Mouse (Mus musculus) hindbrain, embryonic 12.5 days (tissue): ENCODE data around the gene 9130213A22Rik. TPM values are rescaled to one million over a fixed set of nuclear protein-coding genes. Genes with fewer than 3 reads are reported as not detected.

Experiments
- ATAC-seq: fragments of 200-750 bp; cut with Nextera tagmentation; 2 replicates; pipeline ENCODE4 v1.8.0; 2017; ENCODE audit warnings: moderate TSS enrichment; ENCODE audit not compliant: low FRiP score
- H3K27ac ChIP-seq: fragments of 300-500 bp; sonication (generic); 2 replicates; pipeline ENCODE4 v1.5.1; 2016; ENCODE audit warnings: mild to moderate bottlenecking
- H3K27me3 ChIP-seq: fragments of 300-500 bp; sonication (generic); 2 replicates; pipeline ENCODE4 v1.6.1; 2016; ENCODE audit warnings: mild to moderate bottlenecking
- H3K36me3 ChIP-seq: fragments of 300-500 bp; sonication (generic); 2 replicates; pipeline ENCODE4 v1.6.1; 2016; ENCODE audit warnings: mild to moderate bottlenecking
- H3K4me1 ChIP-seq: fragments of 300-500 bp; sonication (generic); 2 replicates; pipeline ENCODE4 v1.6.1; 2016
- H3K4me2 ChIP-seq: fragments of 300-500 bp; sonication (generic); replicated peaks from 2 replicates; pipeline ENCODE4 v1.6.1; 2016; ENCODE audit warnings: mild to moderate bottlenecking
- H3K4me3 ChIP-seq: fragments of 300-500 bp; sonication (generic); 2 replicates; pipeline ENCODE4 v1.5.1; 2016; ENCODE audit warnings: mild to moderate bottlenecking
- H3K9ac ChIP-seq: fragments of 300-500 bp; sonication (generic); 2 replicates; pipeline ENCODE4 v1.6.1; 2016; ENCODE audit warnings: mild to moderate bottlenecking, moderate library complexity
- H3K9me3 ChIP-seq: fragments of 300-500 bp; sonication (generic); replicated peaks from 2 replicates; pipeline ENCODE4 v1.6.1; 2016; ENCODE audit warnings: mild to moderate bottlenecking
- WGBS: fragments of 180-500 bp; shearing (Covaris S2); methylation state at CpG from one replicate; pipeline ENCODE4 v1.1.7; 2016; 5-methylcytosine and 5-hydroxymethylcytosine counted together
- polyA plus RNA-seq: library from polyadenylated mRNA; unstranded; fragments of >200 nt; fragmentation: Nextera tagmentation; extraction: Ambion mirVana; gene quantifications from 2 replicates; pipeline ENCODE4 v1.2.1, GENCODE M21; 2016

Gene 9130213A22Rik
- polyA plus RNA-seq, 1 experiment from 2014 or later = 0.26 TPM

- 1% methylated on average over 31 of the region's 32 CpGs for whole genome bisulfite sequencing
- H3K27ac ChIP-seq = peak overlapping the region; percentile 77
- peaks cover 26% of the 10 kb centered on the region for H3K27me3 ChIP-seq
- H3K9me3 ChIP-seq = no peaks in the 10 kb centered on the region
- H3K4me3 ChIP-seq = peak overlapping the region; percentile 81
- peak overlapping the region; percentile 97 for H3K4me2 ChIP-seq
- H3K9ac ChIP-seq = peak overlapping the region; percentile 77
- H3K36me3 ChIP-seq = no peaks in the 10 kb centered on the region
- peaks cover 40% of the 10 kb centered on the region for H3K4me1 ChIP-seq
- ATAC-seq = no peak
Observed at GRCm38 (mm10) chr11:69121741-69122335, 551 bp downstream of the 9130213A22Rik start.

GRCm38 (mm10) chr11:69121001-69121740 lies 1.2 kb downstream of the 9130213A22Rik start:
- H3K27ac ChIP-seq = no peak overlapping the region
- no peak for ATAC-seq
- peaks cover 39% of the 10 kb centered on the region for H3K4me1 ChIP-seq
- no peaks in the 10 kb centered on the region for H3K9me3 ChIP-seq
- H3K36me3 ChIP-seq = no peaks in the 10 kb centered on the region
- H3K4me3 ChIP-seq = peak overlapping the region; percentile 81
- 1% methylated on average over 28 of the region's 33 CpGs for WGBS
- peak overlapping the region; percentile 97 for H3K4me2 ChIP-seq
- H3K9ac ChIP-seq = peak overlapping the region; percentile 77
- peaks cover 31% of the 10 kb centered on the region for H3K27me3 ChIP-seq

GRCm38 (mm10) chr11:69120221-69121000 lies 2.0 kb downstream of the 9130213A22Rik start, which contains the start of gene Hes7:
Gene Hes7, plus strand, starts transcription at chr11:69120404.
- ATAC-seq = no peak
- H3K27ac ChIP-seq = no peak within 1 kb of the TSS
- peaks cover 33% of the 10 kb centered on the region for H3K4me1 ChIP-seq

GRCm38 (mm10) chr11:69119446-69120155 lies 2.8 kb downstream of the 9130213A22Rik start:
- H3K27me3 ChIP-seq = peaks cover 46% of the 10 kb centered on the region
- H3K4me2 ChIP-seq = peak overlapping the region; percentile 97
- H3K4me3 ChIP-seq = peak overlapping the region; percentile 84
- peaks cover 33% of the 10 kb centered on the region for H3K4me1 ChIP-seq
- no peaks in the 10 kb centered on the region for H3K9me3 ChIP-seq
- H3K27ac ChIP-seq = no peak overlapping the region
- ATAC-seq = no peak
- no peaks in the 10 kb centered on the region for H3K36me3 ChIP-seq
- WGBS = 29% methylated on average over 14 of the region's 14 CpGs
- H3K9ac ChIP-seq = no peak overlapping the region

More at GRCm38 (mm10) chr11:69120221-69121000, 2.0 kb downstream of the 9130213A22Rik start, which contains the start of gene Hes7:
- Histone ChIP-seq H3K4me2 (peak within 1 kb of the TSS; percentile 97), H3K36me3 (no peaks in the 10 kb centered on the region), H3K9ac (peak within 1 kb of the TSS; percentile 77), H3K27me3 (peaks cover 38% of the 10 kb centered on the region), H3K9me3 (no peaks in the 10 kb centered on the region), H3K4me3 (peak within 1 kb of the TSS; percentile 84)
- 2% methylated on average over 27 of the region's 27 CpGs for WGBS

- Histone ChIP-seq H3K9me3 (no peaks in the 10 kb centered on the region), H3K9ac (no peak overlapping the region), H3K4me1 (peaks cover 33% of the 10 kb centered on the region), H3K4me2 (peak overlapping the region; percentile 97), H3K27ac (no peak overlapping the region), H3K36me3 (no peaks in the 10 kb centered on the region), H3K27me3 (peaks cover 53% of the 10 kb centered on the region), H3K4me3 (peak overlapping the region; percentile 84)
- ATAC-seq = no peak
- WGBS = 1% methylated on average over 15 of the region's 15 CpGs
Observed at GRCm38 (mm10) chr11:69118765-69119164, 3.6 kb downstream of the 9130213A22Rik start.

GRCm38 (mm10) chr11:69117737-69118695 lies 4.4 kb downstream of the 9130213A22Rik start:
- H3K9me3 ChIP-seq = no peaks in the 10 kb centered on the region
- no peaks in the 10 kb centered on the region for H3K36me3 ChIP-seq
- WGBS = under 1% methylated on average over 45 of the region's 45 CpGs
- H3K4me3 ChIP-seq = peak overlapping the region; percentile 84
- peaks cover 31% of the 10 kb centered on the region for H3K4me1 ChIP-seq
- H3K27ac ChIP-seq = peak overlapping the region; percentile 44; the same call in 1 of the 2 replicates
- no peak for ATAC-seq
- peaks cover 56% of the 10 kb centered on the region for H3K27me3 ChIP-seq
- H3K4me2 ChIP-seq = peak overlapping the region; percentile 97
- peak overlapping the region; percentile 81 for H3K9ac ChIP-seq

- Histone ChIP-seq H3K4me3 (peak overlapping the region; percentile 84; the same call in 1 of the 2 replicates), H3K9me3 (no peaks in the 10 kb centered on the region), H3K4me1 (peaks cover 32% of the 10 kb centered on the region), H3K9ac (no peak overlapping the region), H3K36me3 (no peaks in the 10 kb centered on the region), H3K27me3 (peaks cover 61% of the 10 kb centered on the region), H3K4me2 (peak overlapping the region; percentile 97), H3K27ac (no peak overlapping the region)
- no peak for ATAC-seq
- WGBS = 58% methylated on average over 5 of the region's 5 CpGs
Observed at GRCm38 (mm10) chr11:69116843-69117242, 5.5 kb downstream of the 9130213A22Rik start.

GRCm38 (mm10) chr11:69114621-69115020 lies 7.8 kb downstream of the 9130213A22Rik start:
- H3K4me3 ChIP-seq = no peak overlapping the region
- 84% methylated on average over 3 of the region's 3 CpGs for WGBS
- no peak overlapping the region for H3K4me2 ChIP-seq
- no peak overlapping the region for H3K27ac ChIP-seq
- ATAC-seq = no peak
- peaks cover 16% of the 10 kb centered on the region for H3K4me1 ChIP-seq
- H3K9me3 ChIP-seq = no peaks in the 10 kb centered on the region
- H3K36me3 ChIP-seq = 0 out of 2 replicates have a peak, but pooled peaks cover under 1% of the 10 kb centered on the region
- H3K27me3 ChIP-seq = peaks cover 47% of the 10 kb centered on the region
- no peak overlapping the region for H3K9ac ChIP-seq

- no peak overlapping the region for H3K27ac ChIP-seq
- H3K4me2 ChIP-seq = no peak overlapping the region
- no peaks in the 10 kb centered on the region for H3K9me3 ChIP-seq
- no peak for ATAC-seq
- H3K4me3 ChIP-seq = no peak overlapping the region
- 67% methylated on average over 3 of the region's 3 CpGs for WGBS
- peaks cover 14% of the 10 kb centered on the region for H3K4me1 ChIP-seq
- peaks cover 6% of the 10 kb centered on the region; the same call in 1 of the 2 replicates for H3K36me3 ChIP-seq
- H3K27me3 ChIP-seq = peaks cover 43% of the 10 kb centered on the region
- no peak overlapping the region for H3K9ac ChIP-seq
Observed at GRCm38 (mm10) chr11:69114018-69114417, 8.4 kb downstream of the 9130213A22Rik start.

- WGBS = 68% methylated on average over 4 of the region's 4 CpGs
- H3K4me3 ChIP-seq = no peak overlapping the region
- H3K9me3 ChIP-seq = no peaks in the 10 kb centered on the region
- H3K27me3 ChIP-seq = peaks cover 40% of the 10 kb centered on the region
- H3K27ac ChIP-seq = no peak overlapping the region
- no peak overlapping the region for H3K9ac ChIP-seq
- no peak overlapping the region; the same call in 1 of the 2 replicates for H3K4me2 ChIP-seq
- no peak for ATAC-seq
- peaks cover 9% of the 10 kb centered on the region for H3K4me1 ChIP-seq
- H3K36me3 ChIP-seq = peaks cover 28% of the 10 kb centered on the region
Observed at GRCm38 (mm10) chr11:69111865-69112264, 10.5 kb downstream of the 9130213A22Rik start.
